22 mouse cellular contexts compared by ENCODE assay signal in genomic region chr12:78904499-78904898, GRCm38 (mm10). TPM values are rescaled to one million over a fixed set of nuclear protein-coding genes. Genes with fewer than 3 reads are reported as not detected.
DNase-seq lines count a peak whose midpoint lies in the region; ATAC-seq lines count a peak whose summit lies in the region.
"Had no signal": no experiment of that assay in that cellular context is flagged by ENCODE, and none has a peak within 500 bp of the region (broad histone marks: within the 10 kb centered on the region; RNA-seq: fewer than 3 reads in every experiment).

No protein-coding gene starts in this region.

- no peak overlapping the region for H3K27ac ChIP-seq in heart, embryonic 13.5 days (replicated peaks)
- no peak overlapping the region for H3K27ac ChIP-seq in embryonic facial prominence, embryonic 14.5 days (replicated peaks; ENCODE audit: low read depth, low read length)
- peak overlapping the region; percentile 64; the same call in 1 of the 2 replicates for H3K27ac ChIP-seq in liver, embryonic 12.5 days
- no peak overlapping the region for H3K27ac ChIP-seq in stomach, embryonic 15.5 days
- H3K27ac ChIP-seq: gastrocnemius, adult 2 months; hindbrain, embryonic 12.5 days; kidney, postnatal 0 days; limb, embryonic 10.5 days; macrophage had no signal

- peaks cover 32% of the 10 kb centered on the region for H3K27me3 ChIP-seq in heart, embryonic 13.5 days (replicated peaks)
- H3K27me3 ChIP-seq in embryonic facial prominence, embryonic 14.5 days (replicated peaks; ENCODE audit: control insufficient read depth, insufficient read depth, low read length): peaks cover 23% of the 10 kb centered on the region
- 0 out of 2 replicates have a peak, but pooled peaks cover 8% of the 10 kb centered on the region for H3K27me3 ChIP-seq in liver, embryonic 12.5 days (replicated peaks)
- no peaks in the 10 kb centered on the region for H3K27me3 ChIP-seq in stomach, embryonic 15.5 days (replicated peaks)
- H3K27me3 ChIP-seq: CH12.LX, Patski had no signal

- no peaks in the 10 kb centered on the region for H3K36me3 ChIP-seq in heart, embryonic 13.5 days
- no peaks in the 10 kb centered on the region for H3K36me3 ChIP-seq in embryonic facial prominence, embryonic 14.5 days (ENCODE audit: control insufficient read depth, insufficient read depth, low read length)
- H3K36me3 ChIP-seq in liver, embryonic 12.5 days: peaks cover 36% of the 10 kb centered on the region
- H3K36me3 ChIP-seq in stomach, embryonic 15.5 days: no peaks in the 10 kb centered on the region
- H3K36me3 ChIP-seq: G1E; hindbrain, embryonic 12.5 days; limb, embryonic 10.5 days had no signal

- peaks cover 9% of the 10 kb centered on the region for H3K4me1 ChIP-seq in heart, embryonic 13.5 days
- H3K4me1 ChIP-seq in embryonic facial prominence, embryonic 14.5 days (ENCODE audit: control insufficient read depth, insufficient read depth, low read length): peaks cover 7% of the 10 kb centered on the region; the same call in 1 of the 2 replicates
- peaks cover 64% of the 10 kb centered on the region for H3K4me1 ChIP-seq in liver, embryonic 12.5 days
- H3K4me1 ChIP-seq in stomach, embryonic 15.5 days: 0 out of 2 replicates have a peak, but pooled peaks cover 2% of the 10 kb centered on the region

- H3K4me2 ChIP-seq in heart, embryonic 13.5 days: peak overlapping the region; percentile 47
- no peak overlapping the region for H3K4me2 ChIP-seq in embryonic facial prominence, embryonic 14.5 days (ENCODE audit: low read depth, low read length)
- H3K4me2 ChIP-seq in liver, embryonic 12.5 days: peak overlapping the region; percentile 85
- peak overlapping the region; percentile 11; the same call in 1 of the 2 replicates for H3K4me2 ChIP-seq in stomach, embryonic 15.5 days
- H3K4me2 ChIP-seq: hindbrain, embryonic 12.5 days had no signal

- DNase-seq in heart, adult 18-20 months: no peak
- DNase-seq in embryonic facial prominence, embryonic 14.5 days (ENCODE audit: low spot score): peak; percentile 66
- no peak for DNase-seq in kidney, adult 9 months
- no peak for DNase-seq in right cerebral cortex, postnatal 25 days
- DNase-seq: B cell, adult 2 months; cerebellum, adult 11 months; cerebellum, adult 9-11 months; gastrocnemius, adult 2 months; kidney, adult 18-20 months had no signal

- H3K9ac ChIP-seq in heart, embryonic 13.5 days: no peak overlapping the region
- no peak overlapping the region for H3K9ac ChIP-seq in embryonic facial prominence, embryonic 14.5 days (ENCODE audit: low read depth, low read length)
- H3K9ac ChIP-seq in liver, embryonic 12.5 days: peak overlapping the region; percentile 64
- no peak overlapping the region for H3K9ac ChIP-seq in stomach, embryonic 15.5 days
- H3K9ac ChIP-seq: hindbrain, embryonic 12.5 days had no signal

- WGBS in heart, embryonic 13.5 days: 80% methylated on average over 7 of the region's 7 CpGs
- 73% methylated on average over 6 of the region's 7 CpGs for WGBS in embryonic facial prominence, embryonic 14.5 days
- WGBS in liver, embryonic 12.5 days (ENCODE audit: insufficient replicate concordance): 81% methylated on average over 7 of the region's 7 CpGs
- WGBS in stomach, embryonic 15.5 days: 78% methylated on average over 7 of the region's 7 CpGs

- ATAC-seq in heart, embryonic 13.5 days (ENCODE audit: extremely low read depth, insufficient number of reproducible peaks, low FRiP score, low TSS enrichment): no peak
- ATAC-seq in embryonic facial prominence, embryonic 14.5 days (ENCODE audit: low read depth): peak; percentile 20; the same call in 1 of the 2 replicates
- ATAC-seq in liver, embryonic 12.5 days: no peak
- ATAC-seq in stomach, embryonic 15.5 days (ENCODE audit: insufficient read depth, low FRiP score, low read depth): no peak
- ATAC-seq: forebrain, embryonic 14.5 days; lung, postnatal 0 days; Patski had no signal

- H3K4me3 ChIP-seq in heart, embryonic 13.5 days: peak overlapping the region; percentile 21
- no peak overlapping the region for H3K4me3 ChIP-seq in embryonic facial prominence, embryonic 14.5 days (ENCODE audit: low read depth, low read length)
- peak overlapping the region; percentile 72 for H3K4me3 ChIP-seq in liver, embryonic 12.5 days
- H3K4me3 ChIP-seq in stomach, embryonic 15.5 days (replicated peaks): no peak overlapping the region
- H3K4me3 ChIP-seq: gastrocnemius, adult 2 months; hindbrain, embryonic 12.5 days; limb, embryonic 10.5 days had no signal

- peaks cover 6% of the 10 kb centered on the region for H3K9me3 ChIP-seq in heart, embryonic 13.5 days
- H3K9me3 ChIP-seq in embryonic facial prominence, embryonic 14.5 days (ENCODE audit: control insufficient read depth, low read length): peaks cover 5% of the 10 kb centered on the region; the same call in 1 of the 2 replicates
- H3K9me3 ChIP-seq in liver, embryonic 12.5 days (replicated peaks): peaks cover 7% of the 10 kb centered on the region
- no peaks in the 10 kb centered on the region for H3K9me3 ChIP-seq in stomach, embryonic 15.5 days
- H3K9me3 ChIP-seq: hindbrain, embryonic 12.5 days; limb, embryonic 10.5 days had no signal

RNA-seq across cellular contexts. Expression of gene Plek2, which starts 2.3 kb away (rescaled TPM):
- polyA plus RNA-seq in heart, embryonic 13.5 days (2015; fragmentation: Nextera tagmentation; extraction: Ambion mirVana): 6.2 and 7.7 TPM in 2 replicates
- total RNA-seq in heart, adult 18-20 months (2021): under 1 TPM; 0.17 to 0.46 TPM
- 5.9 and 6.6 TPM in 2 replicates for polyA plus RNA-seq in embryonic facial prominence, embryonic 14.5 days (2014; fragmentation: Nextera tagmentation; extraction: Ambion mirVana)
- 53.6 and 55.0 TPM in 2 replicates for polyA plus RNA-seq in liver, embryonic 12.5 days (2016; fragmentation: Nextera tagmentation; extraction: Ambion mirVana)
- 24.5 and 25.3 TPM in 2 replicates for polyA plus RNA-seq in stomach, embryonic 15.5 days (2015; fragmentation: Nextera tagmentation; extraction: Ambion mirVana)
- total RNA-seq: common myeloid progenitor, adult 5-6 weeks; G1E had no signal
- polyA plus RNA-seq: G1E, macrophage had no signal

RNA-seq across cellular contexts. Expression of gene Eif2s1, which starts 42.9 kb away (rescaled TPM):
- 152 and 167 TPM in 2 replicates for polyA plus RNA-seq in heart, embryonic 13.5 days (2015; fragmentation: Nextera tagmentation; extraction: Ambion mirVana)
- 10 to 100 TPM; 48.4 to 54.6 TPM for total RNA-seq in heart, adult 18-20 months (2021)
- 184 and 201 TPM in 2 replicates for polyA plus RNA-seq in embryonic facial prominence, embryonic 14.5 days (2014; fragmentation: Nextera tagmentation; extraction: Ambion mirVana)
- 266 and 283 TPM in 2 replicates for polyA plus RNA-seq in liver, embryonic 12.5 days (2016; fragmentation: Nextera tagmentation; extraction: Ambion mirVana)
- 202 and 224 TPM in 2 replicates for polyA plus RNA-seq in stomach, embryonic 15.5 days (2015; fragmentation: Nextera tagmentation; extraction: Ambion mirVana)

RNA-seq across cellular contexts. Expression of gene Atp6v1d, which starts 43.1 kb away (rescaled TPM):
- polyA plus RNA-seq in heart, embryonic 13.5 days (2015; fragmentation: Nextera tagmentation; extraction: Ambion mirVana): 67.6 and 68.8 TPM in 2 replicates
- total RNA-seq in heart, adult 18-20 months (2021): 10 to 100 TPM; 82.5 to 86.7 TPM
- 62.2 and 69.5 TPM in 2 replicates for polyA plus RNA-seq in embryonic facial prominence, embryonic 14.5 days (2014; fragmentation: Nextera tagmentation; extraction: Ambion mirVana)
- 37.2 and 37.4 TPM in 2 replicates for polyA plus RNA-seq in liver, embryonic 12.5 days (2016; fragmentation: Nextera tagmentation; extraction: Ambion mirVana)
- 59.3 and 60.5 TPM in 2 replicates for polyA plus RNA-seq in stomach, embryonic 15.5 days (2015; fragmentation: Nextera tagmentation; extraction: Ambion mirVana)

Comparison
In these comparisons a context has a peak if more than half of its experiments do, and no peak if none do; other contexts are left out.
1. H3K4me3 ChIP-seq: peak in heart, embryonic 13.5 days (single experiment) and liver, embryonic 12.5 days (single experiment); none in embryonic facial prominence, embryonic 14.5 days (single experiment) and stomach, embryonic 15.5 days (single experiment).